Mouse (Mus musculus) small intestine, adult 2 months (tissue): Measurements from ENCODE around the gene Umad1. TPM values are rescaled to one million over a fixed set of nuclear protein-coding genes. Genes with fewer than 3 reads are reported as not detected.
A peak's percentile ranks its signal among the peaks of the same experiment; 100 is the strongest.

Source experiments
- H3K27ac ChIP-seq: fragments of 200-500 bp; 2 replicates; pipeline ENCODE4 v1.5.1; 2012; ENCODE audit warnings: low read depth, low read length, control low read depth, inconsistent platforms; ENCODE audit not compliant: insufficient read depth
- H3K27me3 ChIP-seq: fragments of 200-500 bp; 2 replicates; pipeline ENCODE4 v1.6.1; 2012; ENCODE audit warnings: mild to moderate bottlenecking, moderate library complexity, low read length, inconsistent platforms; ENCODE audit not compliant: control insufficient read depth, insufficient read depth
- H3K36me3 ChIP-seq: fragments of 200-500 bp; 2 replicates; pipeline ENCODE4 v1.6.1; 2012; ENCODE audit warnings: mild to moderate bottlenecking, low read length, control low read depth, inconsistent platforms; ENCODE audit not compliant: control insufficient read depth, insufficient read depth
- H3K4me1 ChIP-seq: fragments of 200-500 bp; 2 replicates; pipeline ENCODE4 v1.6.1; 2012; ENCODE audit warnings: low read length, inconsistent platforms, mixed read lengths; ENCODE audit not compliant: control insufficient read depth, insufficient read depth, insufficient read length
- H3K4me3 ChIP-seq: fragments of 200-500 bp; 2 replicates; pipeline ENCODE4 v1.5.1; 2012; ENCODE audit warnings: low read depth, mild to moderate bottlenecking, control low read depth, inconsistent platforms, low read length, moderate library complexity
- CTCF ChIP-seq: fragments of 200-500 bp; IDR thresholded peaks from 2 replicates; pipeline ENCODE4 v1.5.1; 2012; ENCODE audit warnings: low read depth, mild to moderate bottlenecking, control low read depth, inconsistent platforms, low read length, moderate library complexity, mixed read lengths; ENCODE audit not compliant: insufficient replicate concordance, insufficient read length; ENCODE audit errors: extremely low read depth
- POLR2A ChIP-seq: fragments of 200-500 bp; IDR thresholded peaks from 2 replicates; pipeline ENCODE4 v1.6.1; 2012; ENCODE audit warnings: low read depth, mild to moderate bottlenecking, control low read depth, inconsistent platforms, low read length, moderate library complexity
- WGBS: fragments of 180-500 bp; shearing (Covaris S2); methylation state at CpG from one replicate; pipeline ENCODE4 v1.1.7; 2018; 5-methylcytosine and 5-hydroxymethylcytosine counted together
- polyA plus RNA-seq: library from polyadenylated mRNA; depleted of rRNA; stranded (reverse); fragments of >200 nt; gene quantifications from 2 replicates; pipeline ENCODE4 v1.2.3, GENCODE M21; 2012

Umad1 gene
- polyA plus RNA-seq, 1 experiment = 9.0 TPM

GRCm38 (mm10) chr6:8474820-8475219 is 215.7 kb downstream of the Umad1 start:
- Histone ChIP-seq H3K4me3 (no peak overlapping the region), H3K4me1 (no peaks in the 10 kb centered on the region; the same call in 1 of the 2 replicates), H3K36me3 (no peaks in the 10 kb centered on the region), H3K27me3 (no peaks in the 10 kb centered on the region), H3K27ac (no peak overlapping the region)
- TF ChIP-seq POLR2A = no peak
- no peak for TF ChIP-seq CTCF
- 90% methylated on average over 4 of the region's 4 CpGs for WGBS

GRCm38 (mm10) chr6:8479176-8479575 is 220.1 kb downstream of the Umad1 start:
- no peaks in the 10 kb centered on the region for H3K4me1 ChIP-seq
- H3K4me3 ChIP-seq = no peak overlapping the region
- TF ChIP-seq POLR2A = no peak
- 88% methylated on average over 1 of the region's 1 CpGs for whole genome bisulfite sequencing
- H3K27me3 ChIP-seq = no peaks in the 10 kb centered on the region
- no peaks in the 10 kb centered on the region for H3K36me3 ChIP-seq
- no peak overlapping the region for H3K27ac ChIP-seq

- WGBS = 76% methylated on average over 17 of the region's 17 CpGs
- no peaks in the 10 kb centered on the region for H3K27me3 ChIP-seq
- peaks cover 2% of the 10 kb centered on the region; the same call in 1 of the 2 replicates for H3K4me1 ChIP-seq
- H3K27ac ChIP-seq = peak overlapping the region; percentile 76
- no peak overlapping the region for H3K4me3 ChIP-seq
- H3K36me3 ChIP-seq = no peaks in the 10 kb centered on the region
- TF ChIP-seq CTCF (no peak), POLR2A (no peak)
Measured at GRCm38 (mm10) chr6:8484437-8485275, 225.6 kb downstream of the Umad1 start.

- Histone ChIP-seq H3K27ac (peak overlapping the region; percentile 76), H3K36me3 (no peaks in the 10 kb centered on the region), H3K4me3 (no peak overlapping the region), H3K4me1 (peaks cover 2% of the 10 kb centered on the region; the same call in 1 of the 2 replicates), H3K27me3 (no peaks in the 10 kb centered on the region)
- TF ChIP-seq CTCF (no peak), POLR2A (no peak)
- 74% methylated on average over 16 of the region's 16 CpGs for WGBS
Measured at GRCm38 (mm10) chr6:8485414-8486175, 226.5 kb downstream of the Umad1 start.

- Histone ChIP-seq H3K4me3 (no peak overlapping the region), H3K27me3 (no peaks in the 10 kb centered on the region), H3K4me1 (peaks cover 2% of the 10 kb centered on the region; the same call in 1 of the 2 replicates), H3K36me3 (no peaks in the 10 kb centered on the region), H3K27ac (peak overlapping the region; percentile 51; the same call in 1 of the 2 replicates)
- WGBS = 92% methylated on average over 17 of the region's 17 CpGs
- no peak for TF ChIP-seq POLR2A
- TF ChIP-seq CTCF = no peak
Measured at GRCm38 (mm10) chr6:8486391-8487043, 227.4 kb downstream of the Umad1 start.

GRCm38 (mm10) chr6:8487044-8487853 is 228.2 kb downstream of the Umad1 start:
- H3K27me3 ChIP-seq = no peaks in the 10 kb centered on the region
- no peak overlapping the region for H3K4me3 ChIP-seq
- peaks cover 2% of the 10 kb centered on the region; the same call in 1 of the 2 replicates for H3K4me1 ChIP-seq
- H3K36me3 ChIP-seq = no peaks in the 10 kb centered on the region
- no peak overlapping the region for H3K27ac ChIP-seq
- WGBS = 83% methylated on average over 20 of the region's 20 CpGs
- no peak for TF ChIP-seq POLR2A
- no peak for TF ChIP-seq CTCF
